Mouse (Mus musculus): ENCODE measurements at regions not wholly inside any gene's neighbourhood (a gene's known extent, or its start where the extent isn't known, plus 50 kb on each side); places are given as distances from the start of the nearest gene placed in this dataset.

- DNase-seq = no peak
Observed at GRCm38 (mm10) chr12:70720178-70720894, 105.0 kb upstream of the Frmd6 start.

- no peak for DNase-seq
Observed at GRCm38 (mm10) chr12:70725326-70725725, 100.0 kb upstream of the Frmd6 start.

- DNase-seq = no peak
Observed at GRCm38 (mm10) chr12:70727496-70728259, 97.6 kb upstream of the Frmd6 start.

GRCm38 (mm10) chr12:70728407-70728806 is 96.9 kb upstream of the Frmd6 start:
- DNase-seq = no peak

GRCm38 (mm10) chr12:70729961-70730360 is 95.4 kb upstream of the Frmd6 start:
- no peak for DNase-seq

GRCm38 (mm10) chr12:70731498-70731897 is 93.8 kb upstream of the Frmd6 start:
- no peak for DNase-seq

- DNase-seq = no peak
Observed at GRCm38 (mm10) chr12:70732591-70732990, 92.7 kb upstream of the Frmd6 start.

GRCm38 (mm10) chr12:70738554-70738953 is 86.8 kb upstream of the Frmd6 start:
- no peak for DNase-seq

GRCm38 (mm10) chr12:70739316-70739715 is 86.0 kb upstream of the Frmd6 start:
- no peak for DNase-seq

GRCm38 (mm10) chr12:70739766-70740165 is 85.5 kb upstream of the Frmd6 start:
- DNase-seq = no peak

GRCm38 (mm10) chr12:70742836-70743235 is 82.5 kb upstream of the Frmd6 start:
- DNase-seq = no peak

GRCm38 (mm10) chr12:70745681-70746080 is 79.6 kb upstream of the Frmd6 start:
- no peak for DNase-seq

GRCm38 (mm10) chr12:70749651-70750050 is 75.7 kb upstream of the Frmd6 start:
- DNase-seq = no peak

GRCm38 (mm10) chr12:70750651-70751578 is 74.4 kb upstream of the Frmd6 start:
- no peak for DNase-seq

- no peak for DNase-seq
Observed at GRCm38 (mm10) chr12:70752266-70752910, 72.9 kb upstream of the Frmd6 start.

GRCm38 (mm10) chr12:70752911-70753290 is 72.4 kb upstream of the Frmd6 start:
- DNase-seq = no peak

- DNase-seq = no peak
Observed at GRCm38 (mm10) chr12:70753458-70753857, 71.9 kb upstream of the Frmd6 start.

GRCm38 (mm10) chr12:70758080-70758479 is 67.2 kb upstream of the Frmd6 start:
- DNase-seq = no peak

GRCm38 (mm10) chr12:70763542-70763941 is 61.8 kb upstream of the Frmd6 start:
- DNase-seq = no peak

GRCm38 (mm10) chr12:70766319-70766718 is 59.0 kb upstream of the Frmd6 start:
- DNase-seq = no peak

- no peak for DNase-seq
Observed at GRCm38 (mm10) chr12:70767959-70768358, 57.4 kb upstream of the Frmd6 start.

GRCm38 (mm10) chr12:70768745-70769144 is 56.6 kb upstream of the Frmd6 start:
- DNase-seq = no peak
